Mouse (Mus musculus): ENCODE data around the gene Epb41l5. TPM values are rescaled to one million over a fixed set of nuclear protein-coding genes. Genes with fewer than 3 reads are reported as not detected.

Gene Epb41l5
- polyA plus RNA-seq, 1 experiment from 2014 or later: 36.7 TPM

- Histone ChIP-seq H3K4me1 (peaks cover 5% of the 10 kb centered on the region), H3K4me2 (replicated peaks) (no peak overlapping the region), H3K9ac (replicated peaks) (no peak overlapping the region), H3K27me3 (peaks cover 30% of the 10 kb centered on the region), H3K4me3 (no peak overlapping the region), H3K27ac (replicated peaks) (no peak overlapping the region), H3K36me3 (no peaks in the 10 kb centered on the region), H3K9me3 (no peaks in the 10 kb centered on the region)
- no peak for ATAC-seq (ENCODE audit: low FRiP score, low read depth)
- 82% methylated on average over 7 of the region's 7 CpGs for WGBS
Measured at GRCm38 (mm10) chr1:119509474-119509873, 139.3 kb downstream of the Epb41l5 start.

DNA sequence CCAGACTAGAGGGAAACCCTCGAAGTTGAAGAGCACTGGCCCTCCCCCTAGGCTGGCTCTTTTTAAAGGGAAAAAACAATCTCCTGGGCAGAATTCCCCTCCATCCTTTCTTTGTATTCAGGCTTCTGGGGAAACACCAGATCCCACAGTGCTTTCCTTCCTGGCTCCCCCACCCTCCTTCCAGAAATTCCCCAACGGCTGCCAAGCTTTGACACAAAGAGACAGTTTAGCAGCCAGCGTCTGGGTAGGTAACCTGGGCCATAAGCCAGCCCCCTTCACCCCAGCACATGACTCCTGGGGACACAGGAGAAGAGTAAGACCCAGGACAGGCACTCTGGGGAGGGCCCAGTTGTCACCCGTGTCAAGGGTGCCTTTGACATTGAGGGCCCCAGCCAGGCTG, 140.3 kb downstream of the Epb41l5 start:
- no peaks in the 10 kb centered on the region for H3K9me3 ChIP-seq
- H3K4me3 ChIP-seq: no peak overlapping the region
- H3K4me1 ChIP-seq: peaks cover 11% of the 10 kb centered on the region
- H3K4me2 ChIP-seq (replicated peaks): no peak overlapping the region
- no peaks in the 10 kb centered on the region for H3K36me3 ChIP-seq
- no peak overlapping the region for H3K27ac ChIP-seq (replicated peaks)
- H3K9ac ChIP-seq (replicated peaks): no peak overlapping the region
- 51% methylated on average over 4 of the region's 4 CpGs for WGBS
- no peak for ATAC-seq (ENCODE audit: low FRiP score, low read depth)
- peaks cover 30% of the 10 kb centered on the region for H3K27me3 ChIP-seq

DNA sequence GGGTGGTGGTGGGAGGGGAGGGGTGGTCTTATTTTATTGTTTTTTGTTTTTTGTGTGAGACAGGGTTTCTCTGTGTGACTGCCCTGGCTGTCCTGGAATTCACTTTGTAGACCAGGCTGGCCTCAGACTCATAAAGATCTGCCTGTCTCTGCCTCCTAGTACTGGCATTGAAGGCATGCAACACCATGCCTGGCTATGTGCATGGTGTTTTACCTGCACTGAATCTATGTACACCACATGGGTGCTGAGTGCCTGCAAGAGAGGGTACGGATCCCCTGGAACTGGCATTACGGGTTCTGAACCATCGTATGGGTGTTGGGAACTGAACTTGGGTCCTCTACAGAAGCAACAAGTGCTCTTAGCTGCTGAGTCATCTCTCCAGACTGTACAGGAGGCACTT, 142.8 kb downstream of the Epb41l5 start:
- Histone ChIP-seq H3K36me3 (no peaks in the 10 kb centered on the region), H3K27ac (replicated peaks) (no peak overlapping the region), H3K9me3 (no peaks in the 10 kb centered on the region), H3K27me3 (peaks cover 30% of the 10 kb centered on the region), H3K4me2 (replicated peaks) (no peak overlapping the region), H3K4me3 (no peak overlapping the region), H3K4me1 (peaks cover 20% of the 10 kb centered on the region), H3K9ac (replicated peaks) (no peak overlapping the region)
- WGBS: 93% methylated on average over 3 of the region's 3 CpGs
- ATAC-seq (ENCODE audit: low FRiP score, low read depth): no peak

- WGBS: under 1% methylated on average over 56 of the region's 57 CpGs
- 0 out of 2 replicates have a peak within 1 kb of the TSS, but pooled peaks have one; percentile 42 for H3K27ac ChIP-seq (replicated peaks)
- peaks cover 20% of the 10 kb centered on the region for H3K4me1 ChIP-seq
- H3K27me3 ChIP-seq: peaks cover 30% of the 10 kb centered on the region
- peak; percentile 99 for ATAC-seq (ENCODE audit: low FRiP score, low read depth)
- peak within 1 kb of the TSS; percentile 74 for H3K4me3 ChIP-seq
- peak within 1 kb of the TSS; percentile 78 for H3K9ac ChIP-seq (replicated peaks)
- H3K4me2 ChIP-seq (replicated peaks): peak within 1 kb of the TSS; percentile 83
- no peaks in the 10 kb centered on the region for H3K36me3 ChIP-seq
- 0 out of 2 replicates have a peak, but pooled peaks cover 5% of the 10 kb centered on the region for H3K9me3 ChIP-seq
Measured at GRCm38 (mm10) chr1:119504260-119505062, 144.3 kb downstream of the Epb41l5 start, which contains the start of gene Ralb. TSS of gene Ralb (minus strand) at chr1:119504794.

GRCm38 (mm10) chr1:119503808-119504207, 145.0 kb downstream of the Epb41l5 start:
- Histone ChIP-seq H3K4me1 (peaks cover 20% of the 10 kb centered on the region), H3K4me2 (replicated peaks) (peak overlapping the region; percentile 83), H3K4me3 (peak overlapping the region; percentile 74), H3K9me3 (0 out of 2 replicates have a peak, but pooled peaks cover 5% of the 10 kb centered on the region), H3K27ac (replicated peaks) (no peak overlapping the region), H3K27me3 (peaks cover 30% of the 10 kb centered on the region), H3K9ac (replicated peaks) (peak overlapping the region; percentile 78), H3K36me3 (no peaks in the 10 kb centered on the region)
- ATAC-seq (ENCODE audit: low FRiP score, low read depth): no peak
- WGBS: 30% methylated on average over 5 of the region's 5 CpGs

DNA sequence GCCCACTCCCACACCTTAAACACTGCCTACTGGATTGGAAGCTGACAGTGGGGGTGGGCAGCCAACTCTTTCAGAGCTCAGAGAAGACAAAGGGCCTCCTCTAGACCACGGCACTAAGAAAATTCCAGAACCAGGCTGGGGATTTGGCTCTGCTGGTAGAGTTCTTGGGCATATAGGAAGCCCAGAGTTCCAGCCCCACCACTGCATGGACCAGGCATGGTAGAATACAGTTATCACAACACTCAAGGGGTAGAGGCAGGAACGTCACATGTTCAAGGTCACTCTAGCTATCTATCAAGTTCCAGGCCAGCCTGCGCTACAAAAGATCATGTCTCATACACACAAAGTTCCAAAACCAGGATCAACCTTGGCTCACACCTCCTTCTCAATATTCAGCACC, 145.6 kb downstream of the Epb41l5 start:
- peak overlapping the region; percentile 83 for H3K4me2 ChIP-seq (replicated peaks)
- H3K27me3 ChIP-seq: peaks cover 30% of the 10 kb centered on the region
- WGBS: 88% methylated on average over 3 of the region's 3 CpGs
- peak overlapping the region; percentile 74; the same call in 1 of the 2 replicates for H3K4me3 ChIP-seq
- H3K9ac ChIP-seq (replicated peaks): no peak overlapping the region
- ATAC-seq (ENCODE audit: low FRiP score, low read depth): no peak
- 0 out of 2 replicates have a peak, but pooled peaks cover 5% of the 10 kb centered on the region for H3K9me3 ChIP-seq
- H3K27ac ChIP-seq (replicated peaks): no peak overlapping the region
- peaks cover 20% of the 10 kb centered on the region for H3K4me1 ChIP-seq
- no peaks in the 10 kb centered on the region for H3K36me3 ChIP-seq

- no peaks in the 10 kb centered on the region for H3K36me3 ChIP-seq
- no peak overlapping the region for H3K4me3 ChIP-seq
- H3K4me2 ChIP-seq (replicated peaks): 0 out of 2 replicates have a peak overlapping the region, but pooled peaks have one; percentile 83
- H3K27ac ChIP-seq (replicated peaks): no peak overlapping the region
- H3K9ac ChIP-seq (replicated peaks): no peak overlapping the region
- ATAC-seq (ENCODE audit: low FRiP score, low read depth): no peak
- WGBS: 95% methylated on average over 10 of the region's 11 CpGs
- peaks cover 26% of the 10 kb centered on the region for H3K27me3 ChIP-seq
- H3K9me3 ChIP-seq: 0 out of 2 replicates have a peak, but pooled peaks cover 5% of the 10 kb centered on the region
- peaks cover 20% of the 10 kb centered on the region for H3K4me1 ChIP-seq
Measured at GRCm38 (mm10) chr1:119502729-119503128, 146.1 kb downstream of the Epb41l5 start.

DNA sequence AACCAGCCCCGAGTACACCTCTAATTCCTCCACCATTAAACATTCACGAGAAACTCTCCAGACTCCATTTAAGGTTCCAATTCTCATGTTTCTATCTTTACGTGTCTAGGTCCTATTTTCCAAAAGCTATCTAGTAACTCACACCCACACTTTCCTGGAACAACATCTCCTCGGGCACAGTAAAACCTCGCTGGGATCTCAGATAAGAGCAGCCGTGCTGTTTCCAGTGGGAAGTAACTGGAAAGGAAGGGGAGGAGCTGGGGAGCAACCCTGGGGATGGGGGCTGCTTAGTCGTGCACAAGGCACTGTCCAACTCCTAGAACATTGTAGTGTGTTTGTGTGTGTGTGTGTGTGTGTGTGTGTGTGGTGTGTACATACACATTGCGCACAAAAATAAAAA, 146.9 kb downstream of the Epb41l5 start:
- H3K4me2 ChIP-seq (replicated peaks): no peak overlapping the region
- peaks cover 20% of the 10 kb centered on the region for H3K4me1 ChIP-seq
- no peak overlapping the region for H3K4me3 ChIP-seq
- H3K9ac ChIP-seq (replicated peaks): no peak overlapping the region
- H3K9me3 ChIP-seq: 0 out of 2 replicates have a peak, but pooled peaks cover 5% of the 10 kb centered on the region
- no peak overlapping the region for H3K27ac ChIP-seq (replicated peaks)
- H3K36me3 ChIP-seq: no peaks in the 10 kb centered on the region
- peaks cover 19% of the 10 kb centered on the region for H3K27me3 ChIP-seq
- no peak for ATAC-seq (ENCODE audit: low FRiP score, low read depth)
- WGBS: 73% methylated on average over 8 of the region's 8 CpGs

DNA sequence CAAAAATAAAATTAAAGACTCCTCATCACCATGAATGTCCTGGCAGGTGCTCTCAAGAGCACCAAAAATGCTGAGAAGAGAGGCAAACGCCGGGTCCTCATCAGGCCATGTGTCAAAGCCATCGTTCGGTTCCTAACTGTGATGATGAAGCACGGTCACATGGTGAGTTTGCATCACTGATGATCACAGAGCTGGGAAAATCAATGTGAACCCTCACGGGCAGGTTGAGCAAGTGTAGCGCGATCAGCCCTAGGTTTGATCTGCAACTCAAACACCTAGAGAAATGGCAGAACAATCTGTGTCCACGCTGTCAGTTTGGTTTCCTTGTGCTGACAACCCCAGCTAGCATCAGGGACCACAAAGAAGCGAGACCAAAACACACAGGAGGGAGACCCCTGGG, 149.3 kb downstream of the Epb41l5 start:
- H3K27me3 ChIP-seq: no peaks in the 10 kb centered on the region

DNA sequence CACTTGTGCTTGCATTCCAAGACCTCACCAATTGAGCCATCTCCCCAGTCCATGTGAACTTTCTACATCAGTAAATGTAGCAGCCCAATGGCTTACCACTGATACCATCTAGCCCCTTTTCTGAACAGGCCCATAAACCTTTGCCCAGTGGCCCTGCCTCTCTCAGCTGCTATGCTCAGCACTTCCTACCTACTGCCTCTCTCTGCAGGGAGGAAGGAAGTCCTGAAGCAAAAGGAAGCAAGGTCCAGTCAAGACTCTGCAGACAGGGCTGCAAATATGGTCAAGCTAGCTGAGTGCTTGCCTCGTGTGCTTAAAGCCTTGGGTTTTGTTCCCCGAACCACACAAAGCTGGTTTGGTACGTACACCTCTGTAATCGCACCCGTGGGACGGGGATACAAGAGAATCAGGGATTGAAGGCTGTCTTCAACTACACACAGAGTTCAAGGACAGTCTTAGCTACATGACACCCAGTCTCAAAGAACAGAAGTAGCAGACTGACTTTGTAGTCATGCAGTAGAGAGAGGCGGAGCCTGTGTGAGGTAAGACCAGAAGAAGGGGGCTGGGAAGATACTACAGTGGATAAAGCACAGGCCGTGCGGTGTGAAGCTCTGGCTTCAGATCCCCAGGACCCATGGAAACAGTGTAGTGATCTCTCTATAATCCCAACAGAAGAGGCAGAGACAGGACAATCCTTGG, 150.1 kb downstream of the Epb41l5 start:
- H3K27me3 ChIP-seq: no peaks in the 10 kb centered on the region
- H3K4me2 ChIP-seq (replicated peaks): no peak overlapping the region
- no peak overlapping the region for H3K9ac ChIP-seq (replicated peaks)
- H3K27ac ChIP-seq (replicated peaks): no peak overlapping the region
- H3K9me3 ChIP-seq: 0 out of 2 replicates have a peak, but pooled peaks cover 5% of the 10 kb centered on the region
- no peaks in the 10 kb centered on the region for H3K36me3 ChIP-seq
- H3K4me3 ChIP-seq: no peak overlapping the region
- H3K4me1 ChIP-seq: peaks cover 10% of the 10 kb centered on the region
- WGBS: 88% methylated on average over 9 of the region's 9 CpGs
- no peak for ATAC-seq (ENCODE audit: low FRiP score, low read depth)

More for the DNA sequence above, 149.3 kb downstream of the Epb41l5 start:
- no peak overlapping the region for H3K4me3 ChIP-seq
- ATAC-seq (ENCODE audit: low FRiP score, low read depth): no peak
- 91% methylated on average over 10 of the region's 10 CpGs for WGBS
- 0 out of 2 replicates have a peak, but pooled peaks cover 5% of the 10 kb centered on the region for H3K9me3 ChIP-seq
- H3K4me1 ChIP-seq: peaks cover 15% of the 10 kb centered on the region
- no peak overlapping the region for H3K27ac ChIP-seq (replicated peaks)
- H3K9ac ChIP-seq (replicated peaks): no peak overlapping the region
- H3K36me3 ChIP-seq: no peaks in the 10 kb centered on the region
- H3K4me2 ChIP-seq (replicated peaks): no peak overlapping the region

GRCm38 (mm10) chr1:119497346-119498004, 151.3 kb downstream of the Epb41l5 start:
- 68% methylated on average over 5 of the region's 5 CpGs for WGBS

More at GRCm38 (mm10) chr1:119497346-119498004, 151.3 kb downstream of the Epb41l5 start:
- H3K27ac ChIP-seq (replicated peaks): no peak overlapping the region
- H3K4me2 ChIP-seq (replicated peaks): no peak overlapping the region
- H3K4me1 ChIP-seq: no peaks in the 10 kb centered on the region
- no peak overlapping the region for H3K9ac ChIP-seq (replicated peaks)
- H3K9me3 ChIP-seq: 0 out of 2 replicates have a peak, but pooled peaks cover 5% of the 10 kb centered on the region
- no peak for ATAC-seq (ENCODE audit: low FRiP score, low read depth)
- no peaks in the 10 kb centered on the region for H3K27me3 ChIP-seq
- H3K36me3 ChIP-seq: no peaks in the 10 kb centered on the region
- H3K4me3 ChIP-seq: no peak overlapping the region

All from midbrain, embryonic 12.5 days (tissue).